Mouse (Mus musculus) limb, embryonic 15.5 days (tissue): ENCODE results near the gene Ccdc62. TPM values are rescaled to one million over a fixed set of nuclear protein-coding genes. Genes with fewer than 3 reads are reported as not detected.

Experiments used
- ATAC-seq: fragments of 200-750 bp; cut with Nextera tagmentation; 2 replicates; pipeline ENCODE4 v1.8.0; 2017; ENCODE audit warnings: low read depth, moderate TSS enrichment; ENCODE audit not compliant: insufficient number of reproducible peaks, low FRiP score, low TSS enrichment
- H3K27ac ChIP-seq: fragments of 300-500 bp; sonication (generic); 2 replicates; pipeline ENCODE4 v1.5.1; 2015; ENCODE audit warnings: moderate library complexity, mild to moderate bottlenecking, inconsistent platforms
- H3K27me3 ChIP-seq: fragments of 300-500 bp; sonication (generic); 2 replicates; pipeline ENCODE4 v1.6.1; 2015; ENCODE audit warnings: inconsistent platforms
- H3K36me3 ChIP-seq: fragments of 300-500 bp; sonication (generic); 2 replicates; pipeline ENCODE4 v1.6.1; 2015; ENCODE audit warnings: inconsistent platforms
- H3K4me1 ChIP-seq: fragments of 300-500 bp; sonication (generic); 2 replicates; pipeline ENCODE4 v1.6.1; 2015; ENCODE audit warnings: inconsistent platforms
- H3K4me2 ChIP-seq: fragments of 300-500 bp; sonication (generic); 2 replicates; pipeline ENCODE4 v1.6.1; 2015; ENCODE audit warnings: mild to moderate bottlenecking, inconsistent platforms
- H3K4me3 ChIP-seq: fragments of 300-500 bp; sonication (generic); 2 replicates; pipeline ENCODE4 v1.5.1; 2015; ENCODE audit warnings: mild to moderate bottlenecking, inconsistent platforms
- H3K9ac ChIP-seq: fragments of 300-500 bp; sonication (generic); 2 replicates; pipeline ENCODE4 v1.6.1; 2015; ENCODE audit warnings: inconsistent platforms
- H3K9me3 ChIP-seq: fragments of 300-500 bp; sonication (generic); 2 replicates; pipeline ENCODE4 v1.6.1; 2016; ENCODE audit warnings: inconsistent platforms
- WGBS: fragments of 180-500 bp; shearing (Covaris S2); methylation state at CpG from one replicate; pipeline ENCODE4 v1.1.7; 2015; 5-methylcytosine and 5-hydroxymethylcytosine counted together
- polyA plus RNA-seq: library from polyadenylated mRNA; unstranded; fragments of >200 nt; fragmentation: Nextera tagmentation; extraction: Ambion mirVana; gene quantifications from 2 replicates; pipeline ENCODE4 v1.2.1, GENCODE M21; 2015

Gene Ccdc62
- polyA plus RNA-seq, 1 experiment from 2014 or later, result 6.4 TPM

GRCm38 (mm10) chr5:123970576-123970975 is 40.1 kb downstream of the Ccdc62 start:
- ATAC-seq, result no peak
- Histone ChIP-seq H3K36me3 (no peaks in the 10 kb centered on the region), H3K4me3 (no peak overlapping the region), H3K4me2 (no peak overlapping the region), H3K27ac (no peak overlapping the region), H3K9ac (no peak overlapping the region), H3K27me3 (peaks cover 6% of the 10 kb centered on the region; the same call in 1 of the 2 replicates), H3K9me3 (no peaks in the 10 kb centered on the region), H3K4me1 (peaks cover 16% of the 10 kb centered on the region)
- 82% methylated on average over 4 of the region's 4 CpGs for WGBS

DNA sequence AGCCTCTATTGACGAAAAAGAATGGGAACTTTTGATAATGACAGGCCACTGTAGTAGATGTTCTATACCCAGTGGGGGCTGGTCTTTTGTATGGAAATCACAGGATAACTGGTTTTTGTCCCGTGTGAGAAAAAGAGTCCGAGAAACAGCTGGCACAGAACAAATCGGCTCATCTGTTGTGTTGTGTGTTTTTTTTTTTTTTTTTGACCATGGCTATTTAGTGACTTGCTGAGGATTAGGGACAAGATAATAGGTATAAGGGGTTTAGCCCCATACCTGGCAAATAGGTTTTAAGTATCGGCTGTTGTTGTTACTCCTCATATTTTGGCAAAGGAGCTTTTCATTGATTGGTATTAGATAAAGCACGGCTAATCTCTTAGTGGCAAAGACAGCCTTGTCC is 42.0 kb downstream of the Ccdc62 start:
- Histone ChIP-seq H3K4me1 (peaks cover 27% of the 10 kb centered on the region), H3K9ac (no peak overlapping the region), H3K27me3 (peaks cover 11% of the 10 kb centered on the region; the same call in 1 of the 2 replicates), H3K4me3 (no peak overlapping the region), H3K36me3 (no peaks in the 10 kb centered on the region), H3K4me2 (no peak overlapping the region), H3K27ac (no peak overlapping the region), H3K9me3 (no peaks in the 10 kb centered on the region)
- WGBS, result 72% methylated on average over 6 of the region's 6 CpGs
- no peak for ATAC-seq

DNA sequence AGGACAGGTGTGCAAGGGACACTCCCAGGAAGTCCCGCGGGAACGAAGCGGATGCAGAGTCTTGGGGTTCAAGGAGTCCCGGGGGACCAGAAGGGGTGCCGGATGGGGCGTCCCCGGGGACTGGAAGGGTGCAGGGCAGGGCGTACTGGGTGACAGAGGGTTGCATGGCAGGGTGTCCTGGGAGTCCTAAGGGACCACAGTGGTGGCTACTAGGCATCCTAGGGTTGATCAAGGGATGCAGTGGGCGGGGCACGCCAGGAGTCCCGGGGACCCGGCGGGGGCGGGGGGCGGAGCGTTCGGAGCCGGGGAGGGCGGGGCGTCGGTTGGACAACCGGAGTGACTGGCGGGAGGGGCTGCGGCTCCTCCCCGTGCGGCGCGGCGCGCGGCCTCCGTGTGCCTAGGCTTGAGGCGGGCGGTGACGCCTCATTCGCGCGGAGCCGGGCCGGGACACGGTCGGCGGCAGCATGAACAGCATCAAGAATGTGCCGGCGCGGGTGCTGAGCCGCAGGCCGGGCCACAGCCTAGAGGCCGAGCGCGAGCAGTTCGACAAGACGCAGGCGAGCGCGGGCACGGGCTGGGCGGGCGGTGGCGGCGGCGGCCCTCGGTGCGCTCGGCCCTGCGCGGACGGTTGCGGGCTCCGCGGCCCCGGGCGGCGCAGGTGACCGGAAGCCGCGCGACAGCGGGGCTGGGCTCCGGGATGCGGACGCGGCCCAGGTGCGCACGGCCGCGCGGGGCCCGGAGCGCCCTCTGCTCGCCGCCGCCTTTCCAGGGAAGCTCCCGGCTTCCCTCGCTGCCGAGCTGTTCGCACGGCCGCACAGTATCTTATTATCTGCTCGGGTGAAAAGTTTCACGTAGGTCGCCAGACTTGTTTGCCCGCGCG is 43.1 kb downstream of the Ccdc62 start, which contains the start of gene Hip1r:
Hip1r (plus strand) TSS at position 330 of the 880 bp plus-strand sequence.
- Histone ChIP-seq H3K27me3 (peaks cover 11% of the 10 kb centered on the region; the same call in 1 of the 2 replicates), H3K4me1 (peaks cover 34% of the 10 kb centered on the region), H3K9ac (peak within 1 kb of the TSS; percentile 65), H3K4me3 (peak within 1 kb of the TSS; percentile 69), H3K36me3 (no peaks in the 10 kb centered on the region), H3K4me2 (peak within 1 kb of the TSS; percentile 96), H3K27ac (peak within 1 kb of the TSS; percentile 75), H3K9me3 (no peaks in the 10 kb centered on the region)
- 1% methylated on average over 88 of the region's 106 CpGs for WGBS
- ATAC-seq, result peak; percentile 57; the same call in 1 of the 2 replicates

DNA sequence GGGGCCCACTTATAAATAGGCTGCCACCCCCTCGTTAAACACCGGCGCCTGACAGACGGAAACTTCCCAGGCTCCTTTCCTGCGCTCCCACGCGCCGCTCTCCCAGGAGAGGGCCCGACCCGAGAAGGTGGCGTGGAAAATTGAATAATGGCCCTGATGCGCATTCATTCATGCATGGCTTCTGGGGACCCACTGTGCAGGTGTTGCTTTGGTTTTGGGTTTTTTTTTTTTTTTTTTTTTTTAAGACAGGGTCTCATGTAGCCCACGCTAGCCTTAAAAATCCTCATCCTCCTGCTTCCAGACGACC is 43.7 kb downstream of the Ccdc62 start:
- no peak for ATAC-seq
- peak overlapping the region; percentile 65 for H3K9ac ChIP-seq
- no peaks in the 10 kb centered on the region for H3K36me3 ChIP-seq
- H3K27me3 ChIP-seq, result peaks cover 11% of the 10 kb centered on the region; the same call in 1 of the 2 replicates
- peak overlapping the region; percentile 96 for H3K4me2 ChIP-seq
- peak overlapping the region; percentile 69 for H3K4me3 ChIP-seq
- peak overlapping the region; percentile 75 for H3K27ac ChIP-seq
- H3K9me3 ChIP-seq, result no peaks in the 10 kb centered on the region
- 0% methylated on average over 14 of the region's 14 CpGs for WGBS
- peaks cover 35% of the 10 kb centered on the region for H3K4me1 ChIP-seq

- ATAC-seq, result no peak
- WGBS, result 20% methylated on average over 11 of the region's 11 CpGs
- Histone ChIP-seq H3K36me3 (no peaks in the 10 kb centered on the region), H3K27me3 (peaks cover 11% of the 10 kb centered on the region; the same call in 1 of the 2 replicates), H3K9me3 (no peaks in the 10 kb centered on the region), H3K9ac (no peak overlapping the region), H3K27ac (no peak overlapping the region), H3K4me1 (peaks cover 40% of the 10 kb centered on the region), H3K4me2 (peak overlapping the region; percentile 96), H3K4me3 (peak overlapping the region; percentile 69)
Measured at GRCm38 (mm10) chr5:123974616-123975111, 44.2 kb downstream of the Ccdc62 start.

DNA sequence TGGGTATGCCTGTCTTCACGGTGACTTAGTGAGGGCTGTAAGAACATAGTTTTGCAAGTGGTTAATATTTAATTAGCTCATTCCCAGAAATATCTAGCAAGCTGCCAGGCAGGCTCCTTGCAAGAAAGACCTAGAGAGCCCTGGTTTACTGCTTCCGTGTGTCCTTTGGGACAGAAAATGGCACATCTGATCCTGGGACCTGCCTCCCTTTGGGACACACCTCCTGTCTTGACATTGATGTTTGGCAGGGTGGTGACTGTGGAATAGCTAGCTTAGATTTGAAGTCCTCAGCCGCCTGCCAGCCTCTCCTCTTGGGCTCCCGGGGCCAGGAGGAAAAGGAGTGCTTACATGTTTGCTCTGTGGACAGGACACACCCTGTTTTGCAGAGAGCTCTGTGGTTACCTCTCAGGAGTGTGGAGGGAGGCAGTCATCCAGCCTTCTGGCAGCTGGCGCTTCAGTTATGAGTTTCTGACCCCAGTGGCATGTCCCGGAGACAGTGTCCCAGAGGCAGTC is 45.2 kb downstream of the Ccdc62 start:
- Histone ChIP-seq H3K36me3 (no peaks in the 10 kb centered on the region), H3K4me2 (no peak overlapping the region), H3K27me3 (peaks cover 11% of the 10 kb centered on the region; the same call in 1 of the 2 replicates), H3K27ac (0 out of 2 replicates have a peak overlapping the region, but pooled peaks have one; percentile 3), H3K9ac (no peak overlapping the region), H3K4me3 (no peak overlapping the region; the same call in 1 of the 2 replicates), H3K9me3 (no peaks in the 10 kb centered on the region), H3K4me1 (peaks cover 50% of the 10 kb centered on the region)
- no peak for ATAC-seq
- WGBS, result 48% methylated on average over 6 of the region's 6 CpGs

DNA sequence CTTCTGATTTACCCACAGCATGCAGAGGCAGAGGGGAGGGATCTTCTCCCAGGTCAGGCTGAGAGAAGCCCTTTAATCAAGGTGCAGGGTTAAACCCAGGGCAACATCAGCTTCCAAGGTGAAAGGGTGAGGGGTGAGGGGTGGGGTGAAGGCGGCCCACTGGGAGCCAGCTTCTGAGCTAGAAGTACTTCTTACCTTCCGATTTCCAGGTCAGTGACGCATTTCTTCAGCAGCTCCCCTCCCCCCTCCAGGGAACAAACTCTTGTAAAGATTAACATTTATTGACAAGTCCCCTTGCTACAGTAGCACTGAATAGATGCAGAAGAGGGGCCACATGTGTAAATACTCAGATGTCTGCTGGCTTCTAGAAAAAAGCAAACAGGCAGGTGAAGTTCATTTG is 46.8 kb downstream of the Ccdc62 start:
- WGBS, result 39% methylated on average over 3 of the region's 3 CpGs
- H3K9ac ChIP-seq, result no peak overlapping the region

GRCm38 (mm10) chr5:123978131-123978530 is 47.7 kb downstream of the Ccdc62 start:
- H3K9ac ChIP-seq, result no peak overlapping the region
- H3K4me1 ChIP-seq, result peaks cover 52% of the 10 kb centered on the region
- no peak overlapping the region for H3K4me3 ChIP-seq
- ATAC-seq, result no peak
- 63% methylated on average over 5 of the region's 5 CpGs for WGBS
- H3K27me3 ChIP-seq, result peaks cover 11% of the 10 kb centered on the region; the same call in 1 of the 2 replicates
- no peaks in the 10 kb centered on the region for H3K36me3 ChIP-seq
- H3K27ac ChIP-seq, result peak overlapping the region; percentile 18; the same call in 1 of the 2 replicates
- H3K4me2 ChIP-seq, result no peak overlapping the region
- no peaks in the 10 kb centered on the region for H3K9me3 ChIP-seq

More for the DNA sequence above, 46.8 kb downstream of the Ccdc62 start:
- Histone ChIP-seq H3K4me2 (no peak overlapping the region), H3K9me3 (no peaks in the 10 kb centered on the region), H3K36me3 (no peaks in the 10 kb centered on the region), H3K4me3 (no peak overlapping the region), H3K27me3 (peaks cover 11% of the 10 kb centered on the region; the same call in 1 of the 2 replicates), H3K27ac (peak overlapping the region; percentile 47; the same call in 1 of the 2 replicates), H3K4me1 (peaks cover 53% of the 10 kb centered on the region)
- ATAC-seq, result no peak

GRCm38 (mm10) chr5:123979221-123979979 is 48.9 kb downstream of the Ccdc62 start:
- no peak for ATAC-seq
- Histone ChIP-seq H3K9ac (no peak overlapping the region), H3K27ac (no peak overlapping the region), H3K9me3 (no peaks in the 10 kb centered on the region), H3K27me3 (peaks cover 11% of the 10 kb centered on the region; the same call in 1 of the 2 replicates), H3K4me3 (no peak overlapping the region), H3K4me2 (no peak overlapping the region), H3K36me3 (no peaks in the 10 kb centered on the region), H3K4me1 (peaks cover 43% of the 10 kb centered on the region)
- WGBS, result 67% methylated on average over 18 of the region's 18 CpGs

DNA sequence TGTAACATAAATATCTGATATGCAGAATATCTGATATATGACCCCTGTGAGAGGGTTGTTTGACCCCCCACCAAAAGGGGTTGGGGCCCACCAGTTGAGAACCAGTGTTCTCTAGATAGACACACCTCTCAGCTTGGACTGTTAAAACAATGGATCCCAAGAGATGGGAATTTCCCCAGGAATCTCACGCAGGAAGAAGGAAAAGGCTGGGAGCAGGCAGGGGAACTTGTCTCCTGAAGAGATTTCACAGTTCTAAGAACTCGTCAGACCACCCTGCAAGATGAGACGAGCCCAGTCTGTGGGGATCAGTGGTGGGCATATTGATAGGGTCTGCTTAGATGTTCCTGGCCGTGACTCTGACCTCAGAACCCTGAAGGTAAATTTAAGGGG is 49.5 kb downstream of the Ccdc62 start:
- Histone ChIP-seq H3K9ac (no peak overlapping the region), H3K4me3 (no peak overlapping the region), H3K9me3 (no peaks in the 10 kb centered on the region), H3K27me3 (peaks cover 11% of the 10 kb centered on the region; the same call in 1 of the 2 replicates), H3K36me3 (no peaks in the 10 kb centered on the region), H3K4me2 (no peak overlapping the region), H3K4me1 (peaks cover 39% of the 10 kb centered on the region), H3K27ac (no peak overlapping the region)
- ATAC-seq, result no peak
- WGBS, result 51% methylated on average over 4 of the region's 4 CpGs

GRCm38 (mm10) chr5:123980521-123981249 is 50.2 kb downstream of the Ccdc62 start:
- ATAC-seq, result no peak
- peak overlapping the region; percentile 43; the same call in 1 of the 2 replicates for H3K27ac ChIP-seq

More at GRCm38 (mm10) chr5:123980521-123981249, 50.2 kb downstream of the Ccdc62 start:
- Histone ChIP-seq H3K4me2 (no peak overlapping the region), H3K4me3 (no peak overlapping the region), H3K9me3 (no peaks in the 10 kb centered on the region), H3K36me3 (no peaks in the 10 kb centered on the region), H3K27me3 (peaks cover 4% of the 10 kb centered on the region; the same call in 1 of the 2 replicates), H3K9ac (no peak overlapping the region), H3K4me1 (peaks cover 37% of the 10 kb centered on the region)
- WGBS, result 75% methylated on average over 9 of the region's 9 CpGs
